Mouse (Mus musculus) B cell, adult 2 months (primary cell): ENCODE results near the gene Renbp.

Source experiments
- DNase-seq, 2 experiments: peaks; one replicate each; pipeline ENCODE4 v3.0.0; 2022

Gene Renbp

GRCm38 (mm10) chrX:73918631-73919030, 12.0 kb downstream of the Renbp start:
- DNase-seq: no peak

GRCm38 (mm10) chrX:73916945-73917344, 13.7 kb downstream of the Renbp start:
- DNase-seq: no peak

- peak; percentile 80 to 88 for DNase-seq
Measured at GRCm38 (mm10) chrX:73914827-73915703, 15.6 kb downstream of the Renbp start.

GRCm38 (mm10) chrX:73911588-73911987, 19.1 kb downstream of the Renbp start:
- DNase-seq: peak; percentile 65 to 69

DNA sequence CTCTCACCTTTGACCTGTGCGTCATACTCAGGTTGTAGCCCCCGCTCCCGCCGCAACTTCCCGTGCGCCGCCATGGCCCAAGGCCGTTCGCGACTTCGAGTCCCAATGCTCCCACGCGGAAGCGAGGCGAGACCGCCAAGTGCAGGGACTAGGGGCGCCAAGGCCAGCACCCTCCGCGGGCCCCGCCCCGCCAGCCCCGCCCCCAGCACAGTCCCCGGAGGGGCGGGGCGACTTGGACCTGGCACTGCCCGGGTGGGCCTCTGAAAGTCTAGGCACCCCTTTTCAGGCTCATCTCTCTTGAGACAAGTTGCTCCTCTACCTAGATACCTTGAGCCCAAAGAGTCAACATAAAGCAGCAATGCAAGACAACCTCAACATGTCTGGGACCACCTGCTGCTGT, 19.5 kb downstream of the Renbp start:
- DNase-seq: peak; percentile 58 to 60

- DNase-seq: peak; percentile 24 to 36
Measured at GRCm38 (mm10) chrX:73910451-73910850, 20.2 kb downstream of the Renbp start.

DNA sequence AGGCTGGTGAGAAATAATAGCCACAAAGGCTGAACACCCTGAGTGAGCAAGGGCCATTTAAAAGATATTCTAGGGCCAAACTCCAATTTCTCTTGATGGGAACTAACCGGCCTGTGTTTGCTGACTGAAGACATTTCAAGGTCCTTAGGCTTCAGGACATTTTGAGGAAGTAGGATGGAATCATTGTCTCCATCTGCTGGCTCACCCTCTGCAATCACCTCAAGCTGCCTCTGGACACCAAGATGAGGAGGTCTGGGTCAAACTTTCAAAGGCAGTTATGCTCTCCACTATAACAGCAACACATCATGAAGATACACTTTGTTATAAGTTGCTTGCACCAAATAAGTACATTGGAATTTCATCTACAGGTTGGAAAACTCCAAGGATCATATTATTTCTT, 20.6 kb downstream of the Renbp start:
- DNase-seq: no peak

DNA sequence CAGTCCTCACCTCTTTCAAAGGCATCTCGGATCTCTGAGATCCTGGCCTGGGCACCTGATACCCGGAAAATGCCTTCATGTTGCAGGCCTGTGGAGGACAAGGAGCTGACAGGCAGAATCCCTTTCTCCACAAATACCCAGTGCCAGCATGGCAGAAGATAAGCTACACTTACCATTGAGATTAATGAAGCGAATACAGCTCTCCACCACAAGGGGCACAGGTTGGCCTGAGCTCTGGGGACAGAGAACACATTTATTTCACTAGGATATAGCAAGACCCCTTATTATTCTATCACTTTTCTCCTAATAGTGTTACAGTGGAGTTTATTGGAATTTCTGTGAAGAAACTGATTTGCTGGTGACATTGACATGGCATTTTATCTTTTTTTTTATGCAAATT, 32.7 kb downstream of the Renbp start:
- DNase-seq: peak in 1 of 2 experiments; percentile 2

DNA sequence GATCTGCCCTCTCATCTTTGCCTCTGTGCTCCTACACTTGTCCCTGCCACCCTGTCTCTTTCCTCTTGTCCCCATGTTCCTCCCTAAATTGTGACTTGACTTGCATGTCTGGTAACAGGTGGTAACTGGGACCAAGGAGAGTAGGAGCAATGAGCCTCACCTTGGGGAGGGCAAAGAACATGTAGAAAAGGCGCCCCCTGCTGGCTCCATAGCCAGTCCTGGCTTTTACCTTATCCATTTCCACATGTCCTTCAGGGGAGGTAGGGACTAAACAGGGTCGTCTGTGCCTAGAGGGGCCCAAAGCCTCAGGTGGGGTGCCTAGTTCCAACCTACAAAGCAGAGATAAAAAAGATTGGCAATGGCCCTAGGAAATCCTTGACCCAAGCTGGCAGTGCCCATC, 34.9 kb downstream of the Renbp start, which contains the start of gene L1cam:
L1cam (minus strand) TSS at position 387 of the 400 bp plus-strand sequence.
- DNase-seq: peak; percentile 71 to 75

- DNase-seq: no peak
Measured at GRCm38 (mm10) chrX:73892833-73893232, 37.8 kb downstream of the Renbp start.

DNA sequence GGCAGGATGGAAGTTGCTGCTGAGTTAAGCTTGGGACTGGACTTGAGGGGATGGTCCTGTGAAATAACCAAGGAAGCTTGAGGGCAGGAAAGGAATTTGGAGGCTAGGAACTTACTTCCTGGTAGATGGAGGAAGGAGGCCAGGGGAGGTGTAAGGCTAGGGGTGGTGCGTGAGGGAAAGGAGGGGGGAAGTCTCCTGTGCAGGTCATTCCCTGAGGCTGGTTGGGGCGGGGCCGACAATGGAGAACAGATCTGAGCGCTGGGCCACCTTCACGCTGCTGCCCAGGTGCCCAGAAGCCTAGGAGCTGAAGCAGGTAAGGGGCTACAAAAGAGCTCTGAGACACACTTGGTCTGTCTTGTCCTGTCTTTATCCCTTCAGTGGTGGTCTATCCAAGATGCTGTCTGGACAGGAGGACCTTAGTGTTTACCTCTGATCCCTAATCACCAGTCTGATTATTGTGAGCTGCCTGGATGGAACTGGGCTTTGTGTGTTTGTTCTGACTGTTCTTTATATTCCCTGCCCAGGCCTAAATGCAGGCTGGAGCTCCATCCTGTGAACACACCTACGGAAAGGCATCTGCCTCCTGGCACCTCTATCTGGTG, 39.0 kb downstream of the Renbp start, which contains the start of gene Avpr2:
Avpr2 (plus strand) TSS at position 552 of the 602 bp plus-strand sequence.
- no peak for DNase-seq

- DNase-seq: no peak
Measured at GRCm38 (mm10) chrX:73881463-73881862, 49.2 kb downstream of the Renbp start.

DNA sequence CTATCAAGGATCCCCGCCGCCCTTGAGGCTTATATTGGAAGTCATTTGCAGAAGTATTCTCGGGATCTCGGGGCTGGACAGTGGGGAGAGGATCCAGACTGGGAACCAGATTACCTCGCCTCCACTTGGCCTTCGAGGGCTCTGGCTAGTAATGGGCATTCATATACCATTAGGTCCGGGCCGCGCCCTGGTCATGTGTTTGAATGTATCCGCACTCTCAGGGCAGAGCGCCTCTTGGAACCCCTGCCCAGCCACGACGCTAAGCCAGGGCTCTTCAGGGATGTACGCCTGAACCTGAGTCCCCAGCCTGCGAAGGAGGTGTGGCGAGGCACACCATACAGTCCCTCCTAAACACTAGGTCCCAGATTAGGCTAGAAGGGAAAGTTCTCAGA, 49.6 kb downstream of the Renbp start:
- DNase-seq: no peak

DNA sequence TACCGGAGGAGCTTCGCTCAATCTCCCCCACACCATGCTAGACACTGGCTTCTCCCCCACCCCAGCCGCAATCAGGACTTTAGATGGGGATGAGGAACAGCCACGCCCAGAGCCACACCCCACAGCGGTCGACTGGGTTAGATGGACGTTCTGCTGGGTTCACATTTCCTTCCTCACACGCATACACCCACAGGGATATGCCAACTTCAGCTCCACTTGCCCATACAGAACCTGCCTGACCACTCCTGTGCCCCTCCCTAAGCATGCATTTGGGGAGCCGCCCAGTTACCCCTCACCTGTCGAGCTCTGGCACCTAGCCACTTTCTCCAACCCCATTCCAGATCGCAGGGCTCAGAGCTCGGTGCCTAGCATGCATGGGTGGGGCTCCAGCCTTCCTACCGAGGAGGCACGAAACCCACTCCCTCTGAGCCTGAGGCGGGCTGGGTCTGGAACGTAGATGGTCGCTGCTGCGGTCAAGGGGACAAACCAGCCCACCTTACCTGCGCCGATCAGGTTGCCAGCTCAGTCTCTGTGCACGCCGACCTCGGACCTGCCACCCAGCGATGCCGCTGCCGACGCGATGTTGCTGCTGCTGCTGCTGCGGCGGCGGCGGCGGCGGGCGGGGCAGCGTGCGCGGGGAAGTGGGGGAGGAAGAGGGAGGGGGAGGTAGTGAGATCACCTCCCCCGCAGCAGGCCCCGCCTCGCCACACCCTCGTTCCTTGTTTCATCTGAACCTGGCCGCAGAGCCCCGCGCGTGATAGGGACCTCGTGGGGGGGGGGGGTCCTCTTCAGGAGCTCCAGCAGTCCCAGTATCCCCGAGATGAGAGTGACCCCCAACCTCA, 50.2 kb downstream of the Renbp start:
- DNase-seq: peak; percentile 70 to 76

GRCm38 (mm10) chrX:73877014-73877413, 53.6 kb downstream of the Renbp start:
- no peak for DNase-seq

GRCm38 (mm10) chrX:73875881-73876280, 54.8 kb downstream of the Renbp start:
- DNase-seq: no peak
